Mouse (Mus musculus) MEL (cell line): ENCODE results near the gene Hibadh.

Source experiments
- CTCF ChIP-seq, 3 experiments: IDR thresholded peaks in 2 of 3; conservative IDR thresholded peaks in 1 of 3; 2 replicates each; pipeline ENCODE4 v1.5.1; 2011 to 2012; ENCODE audit warnings: low read length in 3 of 3, low read depth in 2 of 3, mild to moderate bottlenecking in 2 of 3, improper control_type of control experiment in 1 of 3, inconsistent platforms in 1 of 3, mixed read lengths in 1 of 3, moderate library complexity in 1 of 3; ENCODE audit not compliant: control insufficient read depth in 1 of 3, insufficient read depth in 1 of 3, poor library complexity in 1 of 3, severe bottlenecking in 1 of 3
- ETS1 ChIP-seq: IDR thresholded peaks from 2 replicates; pipeline ENCODE4 v1.6.1; 2012; ENCODE audit warnings: low read depth, mild to moderate bottlenecking, inconsistent platforms, low read length, improper control_type of control experiment, moderate library complexity
- MAFK ChIP-seq: IDR thresholded peaks from 2 replicates; pipeline ENCODE4 v1.6.1; 2011; ENCODE audit warnings: low read depth, mild to moderate bottlenecking, low read length, improper control_type of control experiment, borderline replicate concordance
- POLR2A ChIP-seq, 2 experiments: IDR thresholded peaks; 2 replicates each; pipeline ENCODE4 v1.6.1; 2011 to 2012; ENCODE audit warnings: low read length in 2 of 2, mild to moderate bottlenecking in 2 of 2, control low read depth in 1 of 2, improper control_type of control experiment in 1 of 2, low read depth in 1 of 2, moderate library complexity in 1 of 2; ENCODE audit not compliant: control insufficient read depth in 1 of 2, insufficient read depth in 1 of 2, poor library complexity in 1 of 2
- TBP ChIP-seq: IDR thresholded peaks from 2 replicates; pipeline ENCODE4 v1.8.0; 2011; ENCODE audit warnings: low read depth, low read length, improper control_type of control experiment

DNA sequence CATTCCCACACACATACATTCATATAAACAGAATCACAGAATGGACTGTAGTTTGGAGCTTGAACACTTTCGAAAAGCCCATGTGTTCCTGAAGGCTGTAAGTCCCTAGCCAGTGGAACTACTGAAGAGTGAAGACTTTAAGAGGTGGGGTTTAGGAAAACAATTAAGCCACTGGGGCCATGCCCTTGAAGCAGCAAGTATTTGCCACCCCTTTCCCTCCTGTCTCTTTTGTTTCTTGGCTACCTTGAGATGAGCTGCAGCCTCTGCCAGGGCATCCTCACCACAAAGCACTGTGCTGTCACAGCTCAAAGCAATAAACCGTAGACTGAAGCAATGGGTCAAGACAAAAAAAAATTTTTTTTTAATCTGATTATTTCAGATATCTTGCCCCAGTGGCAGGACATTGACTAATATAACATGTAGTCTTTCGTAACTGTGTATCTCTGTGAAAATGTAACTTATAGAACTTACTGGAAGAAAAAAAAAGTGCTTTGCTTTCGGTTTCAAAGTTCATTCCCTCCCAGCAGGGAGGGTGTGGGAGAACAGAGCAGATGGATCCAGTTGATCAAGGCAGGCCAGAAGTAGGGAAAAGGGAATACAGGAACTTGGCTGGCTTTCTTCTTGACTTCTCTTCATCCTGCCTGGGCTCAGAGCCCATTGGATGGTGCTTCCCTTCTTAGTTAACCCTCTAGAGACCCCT lies 35.2 kb upstream of the Hibadh start:
- TF ChIP-seq ETS1 (no peak), CTCF (IDR thresholded peaks at IDR 0.05 in 2 of 3, conservative IDR thresholded peaks at IDR 0.05 in 1 of 3; ENCODE audit: control insufficient read depth in 1 of 3, insufficient read depth in 1 of 3, low read depth in 2 of 3, low read length in 3 of 3, poor library complexity in 1 of 3, severe bottlenecking in 1 of 3) (no peak), TBP (no peak), POLR2A (IDR thresholded peaks at IDR 0.05; ENCODE audit: control insufficient read depth in 1 of 2, insufficient read depth in 1 of 2, low read depth in 1 of 2, low read length in 2 of 2, poor library complexity in 1 of 2) (no peak), MAFK (no peak)
